Mouse (Mus musculus): ENCODE results near the gene Garnl3. TPM values are rescaled to one million over a fixed set of nuclear protein-coding genes. Genes with fewer than 3 reads are reported as not detected.
"Not testable (repeated sequence)": the region's sequence is repeated elsewhere in the genome, so short reads cannot be mapped to it uniquely, and the experiment has no call there.

The Garnl3 gene
- total RNA-seq, 1 experiment = 8.5 TPM

GRCm38 (mm10) chr2:33090620-33091520 lies 40.6 kb downstream of the Garnl3 start:
- Histone ChIP-seq H3K36me3 (ENCODE audit: control insufficient read depth, insufficient read depth, low read length, poor library complexity, severe bottlenecking) (no peaks in the 10 kb centered on the region), H3K9ac (ENCODE audit: insufficient read depth, low read depth, low read length, poor library complexity, severe bottlenecking) (no peak overlapping the region), H3K27ac (ENCODE audit: insufficient read depth, low read depth, low read length, poor library complexity, severe bottlenecking) (no peak overlapping the region), H3K4me3 (ENCODE audit: insufficient read depth in 1 of 2, low read depth in 1 of 2, low read length in 2 of 2, poor library complexity in 1 of 2, severe bottlenecking in 1 of 2) (no peak overlapping the region), H3K4me1 (ENCODE audit: control insufficient read depth in 2 of 2, insufficient read depth in 2 of 2, low read length in 2 of 2, poor library complexity in 1 of 2) (no peaks in the 10 kb centered on the region), H3K9me3 (ENCODE audit: control insufficient read depth, insufficient read depth, low read depth, low read length) (no peaks in the 10 kb centered on the region)
- DNase-seq (ENCODE audit: low read depth, low spot score) = no peak
- in situ Hi-C loops (cut with MboI; ENCODE audit: low sequenced_read_pairs in 2 of 2, unreplicated experiment in 2 of 2) = no loop called here
- TF ChIP-seq ZC3H11A (IDR thresholded peaks at IDR 0.05; ENCODE audit: borderline replicate concordance, low read depth, low read length) (no peak), MAFK (IDR thresholded peaks at IDR 0.05; ENCODE audit: insufficient read depth, low read depth, low read length) (no peak), HCFC1 (IDR thresholded peaks at IDR 0.05; ENCODE audit: borderline replicate concordance, insufficient read depth, low read length) (no peak), ZNF384 (IDR thresholded peaks at IDR 0.05; ENCODE audit: low read depth, low read length) (no peak), CHD2 (IDR thresholded peaks at IDR 0.05; ENCODE audit: low read depth, low read length) (no peak)

- in situ Hi-C loops (cut with MboI; ENCODE audit: low sequenced_read_pairs in 2 of 2, unreplicated experiment in 2 of 2); H3K4me1 ChIP-seq (ENCODE audit: control insufficient read depth in 2 of 2, insufficient read depth in 2 of 2, low read length in 2 of 2, poor library complexity in 1 of 2); H3K9ac ChIP-seq (ENCODE audit: insufficient read depth, low read depth, low read length, poor library complexity, severe bottlenecking); H3K9me3 ChIP-seq (ENCODE audit: control insufficient read depth, insufficient read depth, low read depth, low read length); H3K4me3 ChIP-seq (ENCODE audit: insufficient read depth in 1 of 2, low read depth in 1 of 2, low read length in 2 of 2, poor library complexity in 1 of 2, severe bottlenecking in 1 of 2); H3K27ac ChIP-seq (ENCODE audit: insufficient read depth, low read depth, low read length, poor library complexity, severe bottlenecking); DNase-seq (ENCODE audit: low read depth, low spot score); H3K36me3 ChIP-seq (ENCODE audit: control insufficient read depth, insufficient read depth, low read length, poor library complexity, severe bottlenecking): not testable (repeated sequence)
Measured at GRCm38 (mm10) chr2:33090033-33090400, 41.4 kb downstream of the Garnl3 start.

- no peak overlapping the region for H3K27ac ChIP-seq (ENCODE audit: insufficient read depth, low read depth, low read length, poor library complexity, severe bottlenecking)
- no peaks in the 10 kb centered on the region for H3K9me3 ChIP-seq (ENCODE audit: control insufficient read depth, insufficient read depth, low read depth, low read length)
- H3K4me1 ChIP-seq (ENCODE audit: control insufficient read depth in 2 of 2, insufficient read depth in 2 of 2, low read length in 2 of 2, poor library complexity in 1 of 2) = no peaks in the 10 kb centered on the region
- H3K9ac ChIP-seq (ENCODE audit: insufficient read depth, low read depth, low read length, poor library complexity, severe bottlenecking) = no peak overlapping the region
- H3K36me3 ChIP-seq (ENCODE audit: control insufficient read depth, insufficient read depth, low read length, poor library complexity, severe bottlenecking) = no peaks in the 10 kb centered on the region
- DNase-seq (ENCODE audit: low read depth, low spot score) = no peak
- no peak overlapping the region for H3K4me3 ChIP-seq (ENCODE audit: insufficient read depth in 1 of 2, low read depth in 1 of 2, low read length in 2 of 2, poor library complexity in 1 of 2, severe bottlenecking in 1 of 2)
- TF ChIP-seq ZNF384 (IDR thresholded peaks at IDR 0.05; ENCODE audit: low read depth, low read length) = no peak
- TF ChIP-seq CHD2 (IDR thresholded peaks at IDR 0.05; ENCODE audit: low read depth, low read length) = no peak
- no peak for TF ChIP-seq MAFK (IDR thresholded peaks at IDR 0.05; ENCODE audit: insufficient read depth, low read depth, low read length)
- TF ChIP-seq ZC3H11A (IDR thresholded peaks at IDR 0.05; ENCODE audit: borderline replicate concordance, low read depth, low read length) = no peak
- TF ChIP-seq HCFC1 (IDR thresholded peaks at IDR 0.05; ENCODE audit: borderline replicate concordance, insufficient read depth, low read length) = no peak
- in situ Hi-C loops (cut with MboI; ENCODE audit: low sequenced_read_pairs in 2 of 2, unreplicated experiment in 2 of 2) = no loop called here
Measured at GRCm38 (mm10) chr2:33089356-33090032, 42.0 kb downstream of the Garnl3 start.

GRCm38 (mm10) chr2:33086671-33087363 lies 44.6 kb downstream of the Garnl3 start:
- TF ChIP-seq ZNF384 (IDR thresholded peaks at IDR 0.05; ENCODE audit: low read depth, low read length) (no peak), ZC3H11A (IDR thresholded peaks at IDR 0.05; ENCODE audit: borderline replicate concordance, low read depth, low read length) (no peak), CHD2 (IDR thresholded peaks at IDR 0.05; ENCODE audit: low read depth, low read length) (no peak), MAFK (IDR thresholded peaks at IDR 0.05; ENCODE audit: insufficient read depth, low read depth, low read length) (no peak), HCFC1 (IDR thresholded peaks at IDR 0.05; ENCODE audit: borderline replicate concordance, insufficient read depth, low read length) (no peak)
- H3K27ac ChIP-seq (ENCODE audit: insufficient read depth, low read depth, low read length, poor library complexity, severe bottlenecking) = no peak overlapping the region
- H3K4me1 ChIP-seq (ENCODE audit: control insufficient read depth in 2 of 2, insufficient read depth in 2 of 2, low read length in 2 of 2, poor library complexity in 1 of 2) = no peaks in the 10 kb centered on the region
- in situ Hi-C loops (cut with MboI; ENCODE audit: low sequenced_read_pairs in 2 of 2, unreplicated experiment in 2 of 2) = no loop called here
- no peak overlapping the region for H3K4me3 ChIP-seq (ENCODE audit: insufficient read depth in 1 of 2, low read depth in 1 of 2, low read length in 2 of 2, poor library complexity in 1 of 2, severe bottlenecking in 1 of 2)
- H3K36me3 ChIP-seq (ENCODE audit: control insufficient read depth, insufficient read depth, low read length, poor library complexity, severe bottlenecking) = no peaks in the 10 kb centered on the region
- DNase-seq (ENCODE audit: low read depth, low spot score) = no peak
- no peaks in the 10 kb centered on the region for H3K9me3 ChIP-seq (ENCODE audit: control insufficient read depth, insufficient read depth, low read depth, low read length)
- no peak overlapping the region for H3K9ac ChIP-seq (ENCODE audit: insufficient read depth, low read depth, low read length, poor library complexity, severe bottlenecking)

Measured in ES-E14 (cell line).